Mouse (Mus musculus) heart, embryonic 13.5 days (tissue): ENCODE results near the gene Gm28230. TPM values are rescaled to one million over a fixed set of nuclear protein-coding genes. Genes with fewer than 3 reads are reported as not detected.
A peak's percentile ranks its signal among the peaks of the same experiment; 100 is the strongest.

Source experiments
- ATAC-seq: fragments of 200-750 bp; cut with Nextera tagmentation; 2 replicates; pipeline ENCODE4 v1.8.0; 2017; ENCODE audit warnings: moderate TSS enrichment; ENCODE audit not compliant: insufficient number of reproducible peaks, low FRiP score, low TSS enrichment; ENCODE audit errors: extremely low read depth
- H3K27ac ChIP-seq: fragments of 300-500 bp; sonication (generic); replicated peaks from 2 replicates; pipeline ENCODE4 v1.5.1; 2015; ENCODE audit warnings: moderate library complexity, mild to moderate bottlenecking, inconsistent platforms
- H3K27me3 ChIP-seq: fragments of 300-500 bp; sonication (generic); replicated peaks from 2 replicates; pipeline ENCODE4 v1.6.1; 2015; ENCODE audit warnings: mild to moderate bottlenecking, inconsistent platforms
- H3K36me3 ChIP-seq: fragments of 300-500 bp; sonication (generic); 2 replicates; pipeline ENCODE4 v1.6.1; 2015; ENCODE audit warnings: mild to moderate bottlenecking, inconsistent platforms
- H3K4me1 ChIP-seq: fragments of 300-500 bp; sonication (generic); 2 replicates; pipeline ENCODE4 v1.6.1; 2015; ENCODE audit warnings: inconsistent platforms
- H3K4me2 ChIP-seq: fragments of 300-500 bp; sonication (generic); 2 replicates; pipeline ENCODE4 v1.6.1; 2015; ENCODE audit warnings: inconsistent platforms, mild to moderate bottlenecking, moderate library complexity
- H3K4me3 ChIP-seq: fragments of 300-500 bp; sonication (generic); 2 replicates; pipeline ENCODE4 v1.5.1; 2015; ENCODE audit warnings: moderate library complexity, mild to moderate bottlenecking, inconsistent platforms
- H3K9ac ChIP-seq: fragments of 300-500 bp; sonication (generic); 2 replicates; pipeline ENCODE4 v1.6.1; 2015; ENCODE audit warnings: inconsistent platforms, mild to moderate bottlenecking, moderate library complexity
- H3K9me3 ChIP-seq: fragments of 300-500 bp; sonication (generic); 2 replicates; pipeline ENCODE4 v1.6.1; 2016; ENCODE audit warnings: inconsistent platforms
- WGBS: fragments of 180-500 bp; shearing (Covaris S2); methylation state at CpG from one replicate; pipeline ENCODE4 v1.1.7; 2015; ENCODE audit warnings: mixed read lengths; 5-methylcytosine and 5-hydroxymethylcytosine counted together
- polyA plus RNA-seq: library from polyadenylated mRNA; unstranded; fragments of >200 nt; fragmentation: Nextera tagmentation; extraction: Ambion mirVana; gene quantifications from 2 replicates; pipeline ENCODE4 v1.2.1, GENCODE M21; 2015

The Gm28230 gene
- polyA plus RNA-seq, 1 experiment from 2014 or later: 0.09 TPM

GRCm38 (mm10) chr2:74731799-74732512 lies 5.4 kb downstream of the Gm28230 start:
- no peak overlapping the region for H3K27ac ChIP-seq
- H3K4me3 ChIP-seq: no peak overlapping the region
- peaks cover 20% of the 10 kb centered on the region for H3K4me1 ChIP-seq
- H3K27me3 ChIP-seq: peaks cover 100% of the 10 kb centered on the region
- WGBS: 8% methylated on average over 9 of the region's 9 CpGs
- H3K9me3 ChIP-seq: no peaks in the 10 kb centered on the region
- peak overlapping the region; percentile 41; the same call in 1 of the 2 replicates for H3K4me2 ChIP-seq
- no peaks in the 10 kb centered on the region for H3K36me3 ChIP-seq
- ATAC-seq: no peak
- no peak overlapping the region for H3K9ac ChIP-seq

- Histone ChIP-seq H3K4me3 (peak overlapping the region; percentile 31), H3K4me1 (peaks cover 14% of the 10 kb centered on the region), H3K4me2 (peak overlapping the region; percentile 41), H3K36me3 (no peaks in the 10 kb centered on the region), H3K9ac (no peak overlapping the region), H3K27ac (no peak overlapping the region), H3K27me3 (peaks cover 100% of the 10 kb centered on the region), H3K9me3 (no peaks in the 10 kb centered on the region)
- no peak for ATAC-seq
- 1% methylated on average over 52 of the region's 52 CpGs for WGBS
Observed at GRCm38 (mm10) chr2:74732513-74733316, 6.2 kb downstream of the Gm28230 start.

GRCm38 (mm10) chr2:74733317-74733661 lies 6.8 kb downstream of the Gm28230 start:
- Histone ChIP-seq H3K27me3 (peaks cover 100% of the 10 kb centered on the region), H3K9ac (no peak overlapping the region), H3K4me3 (no peak overlapping the region), H3K36me3 (no peaks in the 10 kb centered on the region), H3K4me2 (no peak overlapping the region), H3K4me1 (peaks cover 13% of the 10 kb centered on the region; the same call in 1 of the 2 replicates), H3K27ac (no peak overlapping the region), H3K9me3 (no peaks in the 10 kb centered on the region)
- ATAC-seq: no peak
- 2% methylated on average over 14 of the region's 16 CpGs for WGBS

- ATAC-seq: no peak
Observed at GRCm38 (mm10) chr2:74733765-74734164, 7.2 kb downstream of the Gm28230 start.

GRCm38 (mm10) chr2:74734451-74734850 lies 7.9 kb downstream of the Gm28230 start:
- 3% methylated on average over 13 of the region's 13 CpGs for WGBS

More at GRCm38 (mm10) chr2:74733765-74734164, 7.2 kb downstream of the Gm28230 start:
- H3K9ac ChIP-seq: no peak overlapping the region
- H3K27me3 ChIP-seq: peaks cover 100% of the 10 kb centered on the region
- H3K27ac ChIP-seq: no peak overlapping the region
- no peak overlapping the region for H3K4me2 ChIP-seq
- H3K9me3 ChIP-seq: no peaks in the 10 kb centered on the region
- H3K4me1 ChIP-seq: peaks cover 13% of the 10 kb centered on the region; the same call in 1 of the 2 replicates
- WGBS: 4% methylated on average over 6 of the region's 6 CpGs
- no peaks in the 10 kb centered on the region for H3K36me3 ChIP-seq
- no peak overlapping the region for H3K4me3 ChIP-seq

GRCm38 (mm10) chr2:74734996-74735811 lies 8.7 kb downstream of the Gm28230 start:
- Histone ChIP-seq H3K4me1 (peaks cover 14% of the 10 kb centered on the region), H3K27me3 (peaks cover 100% of the 10 kb centered on the region), H3K9ac (no peak overlapping the region), H3K4me3 (peak overlapping the region; percentile 29; the same call in 1 of the 2 replicates), H3K27ac (no peak overlapping the region), H3K36me3 (no peaks in the 10 kb centered on the region), H3K9me3 (no peaks in the 10 kb centered on the region), H3K4me2 (peak overlapping the region; percentile 53; the same call in 1 of the 2 replicates)
- ATAC-seq: no peak
- whole genome bisulfite sequencing: 3% methylated on average over 27 of the region's 27 CpGs

More at GRCm38 (mm10) chr2:74734451-74734850, 7.9 kb downstream of the Gm28230 start:
- Histone ChIP-seq H3K4me3 (no peak overlapping the region), H3K4me2 (no peak overlapping the region), H3K27me3 (peaks cover 100% of the 10 kb centered on the region), H3K9ac (no peak overlapping the region), H3K27ac (no peak overlapping the region), H3K36me3 (no peaks in the 10 kb centered on the region), H3K4me1 (peaks cover 13% of the 10 kb centered on the region; the same call in 1 of the 2 replicates), H3K9me3 (no peaks in the 10 kb centered on the region)
- no peak for ATAC-seq

- H3K4me3 ChIP-seq: peak overlapping the region; percentile 29
- under 1% methylated on average over 42 of the region's 42 CpGs for WGBS
- H3K27ac ChIP-seq: no peak overlapping the region
- 0 out of 2 replicates have a peak overlapping the region, but pooled peaks have one; percentile 24 for H3K9ac ChIP-seq
- H3K4me1 ChIP-seq: peaks cover 19% of the 10 kb centered on the region
- H3K9me3 ChIP-seq: no peaks in the 10 kb centered on the region
- H3K27me3 ChIP-seq: peaks cover 99% of the 10 kb centered on the region
- no peaks in the 10 kb centered on the region for H3K36me3 ChIP-seq
- H3K4me2 ChIP-seq: peak overlapping the region; percentile 53
- ATAC-seq: no peak
Observed at GRCm38 (mm10) chr2:74735851-74736687, 9.5 kb downstream of the Gm28230 start.

- Histone ChIP-seq H3K9ac (no peak overlapping the region), H3K4me2 (no peak overlapping the region), H3K4me1 (peaks cover 19% of the 10 kb centered on the region), H3K27ac (no peak overlapping the region), H3K36me3 (no peaks in the 10 kb centered on the region), H3K9me3 (no peaks in the 10 kb centered on the region), H3K4me3 (peak overlapping the region; percentile 29), H3K27me3 (peaks cover 99% of the 10 kb centered on the region)
- no peak for ATAC-seq
- 4% methylated on average over 15 of the region's 15 CpGs for WGBS
Observed at GRCm38 (mm10) chr2:74736688-74737577, 10.4 kb downstream of the Gm28230 start.

- peaks cover 99% of the 10 kb centered on the region for H3K27me3 ChIP-seq
- no peak overlapping the region for H3K9ac ChIP-seq
- 0 out of 2 replicates have a peak overlapping the region, but pooled peaks have one; percentile 8 for H3K4me3 ChIP-seq
- H3K36me3 ChIP-seq: no peaks in the 10 kb centered on the region
- H3K4me1 ChIP-seq: peaks cover 14% of the 10 kb centered on the region
- no peak overlapping the region for H3K4me2 ChIP-seq
- H3K27ac ChIP-seq: no peak overlapping the region
- no peaks in the 10 kb centered on the region for H3K9me3 ChIP-seq
- 6% methylated on average over 7 of the region's 7 CpGs for WGBS
- ATAC-seq: no peak
Observed at GRCm38 (mm10) chr2:74737578-74738070, 11.1 kb downstream of the Gm28230 start.
